Mouse (Mus musculus) midbrain, embryonic 12.5 days (tissue): ENCODE data around the gene Cnot8. TPM values are rescaled to one million over a fixed set of nuclear protein-coding genes. Genes with fewer than 3 reads are reported as not detected.
"Not testable (repeated sequence)": the region's sequence is repeated elsewhere in the genome, so short reads cannot be mapped to it uniquely, and the experiment has no call there.

ENCODE experiments used
- ATAC-seq: fragments of 200-750 bp; cut with Nextera tagmentation; 2 replicates; pipeline ENCODE4 v1.8.0; 2017; ENCODE audit warnings: low read depth, moderate TSS enrichment, moderate library complexity; ENCODE audit not compliant: low FRiP score
- H3K27ac ChIP-seq: fragments of 300-500 bp; sonication (generic); replicated peaks from 2 replicates; pipeline ENCODE4 v1.5.1; 2016; ENCODE audit warnings: mild to moderate bottlenecking
- H3K27me3 ChIP-seq: fragments of 300-500 bp; sonication (generic); 2 replicates; pipeline ENCODE4 v1.6.1; 2016; ENCODE audit warnings: mild to moderate bottlenecking
- H3K36me3 ChIP-seq: fragments of 300-500 bp; sonication (generic); 2 replicates; pipeline ENCODE4 v1.6.1; 2016
- H3K4me1 ChIP-seq: fragments of 300-500 bp; sonication (generic); 2 replicates; pipeline ENCODE4 v1.6.1; 2016
- H3K4me2 ChIP-seq: fragments of 300-500 bp; sonication (generic); replicated peaks from 2 replicates; pipeline ENCODE4 v1.6.1; 2016; ENCODE audit warnings: mild to moderate bottlenecking, moderate library complexity
- H3K4me3 ChIP-seq: fragments of 300-500 bp; sonication (generic); 2 replicates; pipeline ENCODE4 v1.5.1; 2016; ENCODE audit warnings: mild to moderate bottlenecking
- H3K9ac ChIP-seq: fragments of 300-500 bp; sonication (generic); replicated peaks from 2 replicates; pipeline ENCODE4 v1.6.1; 2016; ENCODE audit warnings: mild to moderate bottlenecking, moderate library complexity
- H3K9me3 ChIP-seq: fragments of 300-500 bp; sonication (generic); 2 replicates; pipeline ENCODE4 v1.6.1; 2016; ENCODE audit warnings: mild to moderate bottlenecking
- WGBS: fragments of 180-500 bp; shearing (Covaris S2); methylation state at CpG from one replicate; pipeline ENCODE4 v1.1.7; 2016; 5-methylcytosine and 5-hydroxymethylcytosine counted together
- polyA plus RNA-seq: library from polyadenylated mRNA; unstranded; fragments of >200 nt; fragmentation: Nextera tagmentation; extraction: Ambion mirVana; gene quantifications from 2 replicates; pipeline ENCODE4 v1.2.1, GENCODE M21; 2016

Cnot8 gene
- 111 and 112 TPM in 2 replicates for polyA plus RNA-seq

DNA sequence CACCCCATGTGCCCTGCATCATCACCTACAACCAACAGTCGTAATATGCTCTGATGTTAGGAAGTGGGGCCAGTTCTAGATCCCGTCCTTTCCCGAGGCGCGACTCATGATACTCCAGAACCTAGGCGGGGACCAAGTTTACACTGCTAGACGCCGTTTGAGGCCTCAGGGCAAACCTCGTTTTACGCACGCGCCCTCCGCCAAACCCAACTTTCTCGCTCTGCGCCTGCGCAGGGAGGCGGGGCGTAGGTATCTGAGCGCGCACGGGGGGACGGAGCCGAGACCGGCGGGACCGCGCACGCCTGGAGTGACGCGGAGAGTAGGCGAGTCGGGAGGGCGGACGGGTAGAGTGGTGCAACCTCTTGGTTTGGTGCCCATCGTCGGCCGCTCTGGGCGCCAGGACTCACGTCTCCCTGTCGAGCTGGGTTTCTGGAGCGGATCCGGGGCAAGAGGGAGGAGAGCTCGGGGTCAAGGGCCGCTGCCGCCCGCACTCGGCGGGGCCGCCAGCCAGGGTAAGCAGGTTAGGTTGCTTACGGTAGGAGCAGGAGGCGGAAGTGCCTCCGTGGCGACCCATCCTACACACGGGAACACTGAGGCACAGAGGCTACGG is at the start of gene Cnot8:
TSS of gene Cnot8 (plus strand) at position 457 of the 610 bp plus-strand sequence.
- Histone ChIP-seq H3K9ac (peak within 1 kb of the TSS; percentile 87), H3K4me2 (peak within 1 kb of the TSS; percentile 79), H3K27ac (peak within 1 kb of the TSS; percentile 87), H3K4me1 (peaks cover 14% of the 10 kb centered on the region), H3K4me3 (peak within 1 kb of the TSS; percentile 95), H3K27me3 (peaks cover 5% of the 10 kb centered on the region; the same call in 1 of the 2 replicates), H3K9me3 (no peaks in the 10 kb centered on the region), H3K36me3 (no peaks in the 10 kb centered on the region)
- under 1% methylated on average over 55 of the region's 55 CpGs for WGBS
- ATAC-seq: peak; percentile 97

DNA sequence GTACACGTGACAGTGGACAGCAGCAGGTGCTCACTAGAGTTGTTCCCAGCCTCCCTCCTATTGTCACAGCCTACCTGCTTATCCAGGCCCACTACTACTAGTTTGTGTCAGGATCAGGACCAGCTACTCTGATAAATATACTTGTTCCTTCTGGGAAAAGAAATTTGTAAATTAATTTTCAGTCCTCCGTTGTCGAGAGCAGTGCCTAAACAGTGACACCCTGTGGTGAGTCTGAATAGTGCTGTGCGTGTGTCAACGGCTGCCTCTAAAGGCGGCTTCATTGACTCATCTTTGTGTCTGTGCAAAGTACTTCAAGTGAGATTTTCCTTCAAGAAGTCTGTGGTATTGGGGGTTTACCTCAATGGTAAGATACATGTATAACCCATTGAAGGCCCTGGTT is 46.5 kb upstream of the Cnot8 start:
- Histone ChIP-seq H3K27ac (no peak overlapping the region), H3K9ac (no peak overlapping the region)
- WGBS: 61% methylated on average over 6 of the region's 6 CpGs

DNA sequence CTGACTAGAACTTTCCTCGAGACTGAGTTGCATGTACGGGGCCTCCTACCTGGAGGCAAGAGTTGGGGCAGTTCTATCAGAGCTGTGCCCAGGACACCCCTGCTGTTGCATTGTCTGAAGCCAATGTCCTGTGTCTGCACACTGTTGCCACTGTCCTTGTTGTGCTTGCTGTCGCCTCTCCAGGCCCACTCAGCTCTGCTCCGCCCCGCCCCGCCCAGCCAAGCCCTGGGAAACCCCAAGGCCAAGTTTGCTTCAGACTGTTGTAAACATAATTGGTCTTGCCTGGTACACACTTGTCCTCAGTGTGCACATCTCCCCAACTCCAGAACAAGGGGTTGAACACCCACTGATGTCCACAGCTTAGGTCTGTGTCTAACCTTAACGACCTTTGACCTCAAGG is 44.2 kb upstream of the Cnot8 start:
- not testable (repeated sequence) for H3K4me2 ChIP-seq, H3K4me3 ChIP-seq, H3K27ac ChIP-seq, H3K27me3 ChIP-seq, H3K4me1 ChIP-seq, H3K9ac ChIP-seq, ATAC-seq, H3K9me3 ChIP-seq
- peaks cover 52% of the 10 kb centered on the region for H3K36me3 ChIP-seq
- WGBS: 92% methylated on average over 7 of the region's 7 CpGs

More for the DNA sequence above, 46.5 kb upstream of the Cnot8 start:
- H3K4me3 ChIP-seq: no peak overlapping the region
- ATAC-seq: no peak
- H3K36me3 ChIP-seq: peaks cover 74% of the 10 kb centered on the region
- no peaks in the 10 kb centered on the region for H3K4me1 ChIP-seq
- 0 out of 2 replicates have a peak, but pooled peaks cover 2% of the 10 kb centered on the region for H3K9me3 ChIP-seq
- H3K4me2 ChIP-seq: no peak overlapping the region
- no peaks in the 10 kb centered on the region for H3K27me3 ChIP-seq

DNA sequence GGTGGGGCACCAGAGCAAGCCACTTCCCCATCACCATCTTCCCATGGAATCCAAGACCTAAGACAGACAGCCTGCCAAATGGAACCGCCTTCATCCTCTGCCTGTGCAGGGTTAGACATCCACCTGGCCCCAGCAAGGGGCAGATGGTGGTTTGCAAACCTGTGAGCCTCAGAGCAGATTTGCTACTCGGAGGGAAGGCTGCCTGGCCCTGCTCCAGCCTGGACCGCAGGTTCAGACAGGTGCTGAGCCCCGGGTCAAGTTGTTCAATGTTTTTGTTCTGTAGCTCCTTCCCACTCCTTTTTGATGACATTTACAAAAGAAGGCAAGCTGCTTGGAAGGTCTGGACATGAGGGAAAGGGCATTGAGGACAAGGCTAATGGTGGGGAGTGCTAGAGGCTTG is 42.7 kb upstream of the Cnot8 start:
- H3K4me2 ChIP-seq, H3K9ac ChIP-seq, H3K27ac ChIP-seq, H3K9me3 ChIP-seq, H3K4me3 ChIP-seq, H3K27me3 ChIP-seq, H3K4me1 ChIP-seq, ATAC-seq: not testable (repeated sequence)
- H3K36me3 ChIP-seq: peaks cover 38% of the 10 kb centered on the region
- 96% methylated on average over 4 of the region's 4 CpGs for WGBS

DNA sequence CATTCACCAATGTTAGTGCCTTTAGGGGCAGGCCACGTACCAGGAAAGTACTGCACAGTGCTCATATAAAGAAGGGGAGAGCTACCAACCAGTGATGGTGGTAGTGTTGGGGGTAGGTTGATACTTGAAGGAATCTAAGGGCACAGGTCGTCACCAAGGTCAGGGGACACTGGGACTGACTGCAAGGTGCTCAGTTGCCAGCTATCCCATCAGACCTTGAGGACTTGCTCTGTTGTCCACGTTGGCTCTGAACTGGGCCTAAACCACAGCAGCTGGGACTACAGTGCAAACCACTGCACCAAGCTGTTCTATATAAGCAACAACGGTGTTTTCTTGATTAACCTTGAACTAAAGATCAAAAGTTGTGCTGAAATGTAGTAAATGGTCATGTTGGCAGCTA is 41.4 kb upstream of the Cnot8 start:
- Histone ChIP-seq H3K4me3 (no peak overlapping the region), H3K4me1 (no peaks in the 10 kb centered on the region), H3K36me3 (peaks cover 29% of the 10 kb centered on the region), H3K27ac (no peak overlapping the region), H3K27me3 (no peaks in the 10 kb centered on the region), H3K4me2 (no peak overlapping the region), H3K9ac (no peak overlapping the region), H3K9me3 (no peaks in the 10 kb centered on the region)
- WGBS: 91% methylated on average over 4 of the region's 4 CpGs
- ATAC-seq: no peak

DNA sequence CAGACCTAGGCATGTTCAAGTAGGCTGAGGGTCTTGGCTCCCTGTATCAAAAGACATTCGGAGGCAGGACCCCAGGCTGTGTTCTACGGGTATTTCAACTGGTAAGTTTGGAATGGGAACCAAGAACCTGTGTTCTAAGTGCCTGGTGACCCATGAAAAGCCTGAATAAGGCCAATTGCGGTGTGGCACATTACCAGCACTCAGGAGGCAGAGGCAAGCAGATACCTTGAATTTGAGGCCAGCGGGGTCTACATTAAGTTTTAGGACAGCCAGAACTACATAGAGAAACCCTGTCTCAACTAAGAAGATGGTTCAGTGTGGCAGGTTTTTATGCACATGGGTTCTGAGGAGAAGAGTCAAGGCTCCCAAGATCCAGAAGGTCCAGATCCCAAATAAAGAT is 38.9 kb upstream of the Cnot8 start:
- no peak overlapping the region for H3K27ac ChIP-seq
- H3K9me3 ChIP-seq: no peaks in the 10 kb centered on the region
- WGBS: 89% methylated on average over 4 of the region's 4 CpGs
- H3K36me3 ChIP-seq: peaks cover 9% of the 10 kb centered on the region
- H3K4me3 ChIP-seq: no peak overlapping the region
- no peaks in the 10 kb centered on the region for H3K4me1 ChIP-seq
- H3K9ac ChIP-seq: no peak overlapping the region
- no peaks in the 10 kb centered on the region for H3K27me3 ChIP-seq
- ATAC-seq: no peak
- H3K4me2 ChIP-seq: no peak overlapping the region

DNA sequence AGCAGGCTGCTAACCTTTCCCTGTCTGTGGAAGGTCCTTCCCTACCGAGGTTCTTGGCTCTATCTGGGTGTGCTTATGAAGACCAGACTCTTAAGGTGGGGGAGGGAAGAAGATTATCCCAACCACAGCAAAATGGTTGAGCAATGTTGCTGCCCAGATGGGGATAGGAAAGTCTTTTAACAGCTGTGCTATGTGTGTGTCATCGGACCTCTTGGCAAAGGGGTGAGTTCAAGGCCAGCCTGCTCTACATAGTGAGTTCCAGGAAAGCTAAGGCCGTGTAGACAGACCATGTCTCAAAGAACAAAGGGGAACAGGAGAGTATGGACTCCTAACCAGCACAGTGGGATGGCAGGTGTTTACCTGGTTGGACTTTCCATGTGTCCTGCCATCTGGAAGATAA is 31.0 kb upstream of the Cnot8 start:
- H3K27ac ChIP-seq: no peak overlapping the region
- no peaks in the 10 kb centered on the region for H3K27me3 ChIP-seq
- WGBS: 76% methylated on average over 3 of the region's 3 CpGs
- no peak overlapping the region for H3K9ac ChIP-seq
- H3K36me3 ChIP-seq: no peaks in the 10 kb centered on the region
- no peak overlapping the region for H3K4me3 ChIP-seq
- H3K4me2 ChIP-seq: no peak overlapping the region
- no peaks in the 10 kb centered on the region for H3K9me3 ChIP-seq
- H3K4me1 ChIP-seq: no peaks in the 10 kb centered on the region
- no peak for ATAC-seq

DNA sequence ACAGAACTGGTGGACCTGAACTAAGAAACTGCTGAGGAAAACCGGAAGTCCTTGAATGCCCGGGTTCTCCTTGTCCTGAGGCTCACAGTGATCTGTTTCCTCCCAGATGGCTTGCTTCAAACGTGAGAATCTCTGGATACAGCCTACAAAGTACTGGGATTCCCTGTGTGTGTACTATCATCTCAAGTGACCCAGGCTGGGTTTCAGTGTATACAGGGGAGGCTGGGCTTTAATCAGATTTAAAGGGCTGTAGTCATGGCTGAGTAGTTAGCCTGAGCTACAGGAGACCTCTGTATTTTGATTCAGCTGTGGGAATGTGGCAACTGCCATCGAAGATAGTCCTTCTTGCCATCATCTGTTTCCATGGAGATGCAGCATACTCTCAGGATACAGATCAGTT is 26.7 kb upstream of the Cnot8 start:
- H3K9me3 ChIP-seq: 0 out of 2 replicates have a peak, but pooled peaks cover 3% of the 10 kb centered on the region
- no peaks in the 10 kb centered on the region for H3K4me1 ChIP-seq
- H3K36me3 ChIP-seq: no peaks in the 10 kb centered on the region
- 69% methylated on average over 4 of the region's 4 CpGs for WGBS
- H3K9ac ChIP-seq: no peak overlapping the region
- no peak overlapping the region for H3K4me2 ChIP-seq
- ATAC-seq: no peak
- no peaks in the 10 kb centered on the region for H3K27me3 ChIP-seq
- no peak overlapping the region for H3K4me3 ChIP-seq
- H3K27ac ChIP-seq: no peak overlapping the region

DNA sequence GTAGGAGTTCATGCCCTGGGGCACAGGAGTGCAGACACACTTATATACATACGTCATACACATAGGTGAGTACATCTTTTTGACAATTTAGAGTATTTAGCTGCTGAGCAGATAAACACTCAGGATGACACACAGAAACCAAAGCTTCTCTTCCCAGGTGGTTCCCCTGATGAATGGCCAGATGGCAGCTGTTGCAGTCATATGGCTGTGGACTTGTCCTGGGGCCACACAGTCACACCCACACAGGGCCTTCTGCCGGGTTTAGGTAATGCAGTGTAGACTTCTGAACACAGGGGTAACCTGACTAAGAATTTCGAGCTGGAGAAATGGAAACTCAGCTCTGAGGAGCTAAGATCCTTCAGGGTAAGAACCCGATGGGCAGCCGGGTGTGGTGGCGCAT is 22.2 kb upstream of the Cnot8 start:
- Histone ChIP-seq H3K4me2 (no peak overlapping the region), H3K36me3 (no peaks in the 10 kb centered on the region), H3K4me3 (no peak overlapping the region), H3K27ac (no peak overlapping the region), H3K9me3 (0 out of 2 replicates have a peak, but pooled peaks cover 3% of the 10 kb centered on the region), H3K27me3 (no peaks in the 10 kb centered on the region), H3K4me1 (no peaks in the 10 kb centered on the region), H3K9ac (no peak overlapping the region)
- no peak for ATAC-seq
- 86% methylated on average over 6 of the region's 6 CpGs for WGBS

DNA sequence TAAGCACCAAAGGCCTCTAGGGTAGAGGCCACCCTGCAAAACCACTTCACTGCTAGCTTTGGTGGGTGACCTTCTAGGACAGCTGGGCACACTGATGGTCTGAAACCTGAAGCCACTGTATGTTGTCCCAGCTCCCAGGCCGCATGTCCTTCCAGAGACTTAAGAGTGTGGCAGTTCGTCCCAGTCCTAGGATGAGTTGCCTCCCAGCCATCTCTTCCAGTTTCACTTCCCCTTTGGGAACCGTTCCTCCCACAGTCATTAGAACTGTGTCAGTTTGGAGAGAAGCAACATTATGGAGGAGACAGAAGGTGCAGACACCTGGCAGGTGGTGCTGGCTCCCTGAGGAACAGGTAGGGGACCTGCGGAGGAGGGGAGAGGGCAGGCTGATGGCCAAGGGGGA is 11.4 kb upstream of the Cnot8 start:
- ATAC-seq: no peak
- H3K27me3 ChIP-seq: peaks cover 18% of the 10 kb centered on the region
- H3K4me3 ChIP-seq: no peak overlapping the region
- H3K4me1 ChIP-seq: peaks cover 9% of the 10 kb centered on the region
- 78% methylated on average over 4 of the region's 4 CpGs for WGBS
- no peak overlapping the region; the same call in 1 of the 2 replicates for H3K4me2 ChIP-seq
- H3K27ac ChIP-seq: no peak overlapping the region
- no peaks in the 10 kb centered on the region for H3K9me3 ChIP-seq
- no peaks in the 10 kb centered on the region for H3K36me3 ChIP-seq
- H3K9ac ChIP-seq: no peak overlapping the region

DNA sequence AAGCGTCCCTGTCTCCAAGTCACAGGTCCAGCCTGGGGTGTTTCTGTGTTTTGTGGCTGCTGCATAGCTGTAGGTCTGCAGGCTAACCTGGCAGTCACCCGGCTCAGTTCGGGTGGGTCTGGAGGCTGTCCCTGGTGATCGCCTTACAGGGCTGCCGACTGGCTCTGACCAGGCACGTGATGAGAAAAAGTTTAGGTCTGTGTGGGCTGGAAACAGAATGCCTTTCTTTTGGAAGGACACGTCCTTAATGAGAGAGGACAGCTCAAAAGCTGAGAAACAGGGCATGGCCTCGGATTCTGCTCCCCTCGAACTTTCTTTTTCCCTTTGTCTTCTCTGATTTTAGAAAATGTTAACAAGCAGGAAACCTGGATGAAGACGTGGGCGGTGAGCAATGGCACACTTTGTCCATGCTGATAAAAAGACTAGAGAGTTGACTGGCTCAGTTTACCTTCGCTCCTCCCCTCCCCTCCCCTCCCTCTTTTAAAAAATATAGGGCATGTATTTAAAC is 10.9 kb upstream of the Cnot8 start, which contains the start of gene Gm12248:
TSS of gene Gm12248 (minus strand) at position 114 of the 508 bp plus-strand sequence.
- H3K4me2 ChIP-seq: no peak within 1 kb of the TSS; the same call in 1 of the 2 replicates

DNA sequence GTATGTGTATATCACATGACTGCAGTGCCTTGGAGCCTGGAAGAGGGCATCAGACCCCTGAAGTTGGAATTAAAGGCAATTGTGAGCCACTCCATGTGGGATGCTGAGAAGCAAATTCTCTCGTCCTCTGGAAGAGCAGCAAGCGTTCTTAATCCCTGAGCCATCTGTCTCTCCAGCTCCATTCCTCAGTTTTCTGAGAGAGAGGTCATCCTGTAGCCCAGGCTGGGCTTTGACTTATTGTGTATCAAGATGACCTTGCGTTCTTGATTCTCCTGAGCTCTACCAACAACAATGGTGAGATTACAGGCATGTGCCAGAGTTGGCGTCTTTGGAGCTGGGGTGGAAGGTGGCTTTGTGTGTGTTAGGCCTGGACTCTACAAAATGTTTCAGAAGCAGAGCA is 9.2 kb upstream of the Cnot8 start:
- no peak overlapping the region for H3K27ac ChIP-seq
- 23% methylated on average over 4 of the region's 4 CpGs for WGBS
- H3K4me1 ChIP-seq: peaks cover 14% of the 10 kb centered on the region
- no peak for ATAC-seq
- no peak overlapping the region for H3K4me3 ChIP-seq
- peaks cover 35% of the 10 kb centered on the region for H3K27me3 ChIP-seq
- no peak overlapping the region for H3K4me2 ChIP-seq
- H3K9me3 ChIP-seq: no peaks in the 10 kb centered on the region
- no peaks in the 10 kb centered on the region for H3K36me3 ChIP-seq
- H3K9ac ChIP-seq: no peak overlapping the region

More for the DNA sequence above, 10.9 kb upstream of the Cnot8 start, which contains the start of gene Gm12248:
- no peak within 1 kb of the TSS for H3K9ac ChIP-seq
- no peaks in the 10 kb centered on the region for H3K36me3 ChIP-seq
- no peak for ATAC-seq
- 21% methylated on average over 12 of the region's 12 CpGs for WGBS
- H3K9me3 ChIP-seq: no peaks in the 10 kb centered on the region
- no peak within 1 kb of the TSS for H3K27ac ChIP-seq
- H3K27me3 ChIP-seq: peaks cover 23% of the 10 kb centered on the region
- no peak within 1 kb of the TSS for H3K4me3 ChIP-seq
- peaks cover 14% of the 10 kb centered on the region for H3K4me1 ChIP-seq
